Mouse (Mus musculus): ENCODE measurements around the gene Clip1. TPM values are rescaled to one million over a fixed set of nuclear protein-coding genes. Genes with fewer than 3 reads are reported as not detected.
"Not testable (repeated sequence)": the region's sequence is repeated elsewhere in the genome, so short reads cannot be mapped to it uniquely, and the experiment has no call there.

Gene Clip1
- 37.8 and 44.9 TPM in 2 replicates for polyA plus RNA-seq (2014; fragmentation: Nextera tagmentation; extraction: Ambion mirVana)

DNA sequence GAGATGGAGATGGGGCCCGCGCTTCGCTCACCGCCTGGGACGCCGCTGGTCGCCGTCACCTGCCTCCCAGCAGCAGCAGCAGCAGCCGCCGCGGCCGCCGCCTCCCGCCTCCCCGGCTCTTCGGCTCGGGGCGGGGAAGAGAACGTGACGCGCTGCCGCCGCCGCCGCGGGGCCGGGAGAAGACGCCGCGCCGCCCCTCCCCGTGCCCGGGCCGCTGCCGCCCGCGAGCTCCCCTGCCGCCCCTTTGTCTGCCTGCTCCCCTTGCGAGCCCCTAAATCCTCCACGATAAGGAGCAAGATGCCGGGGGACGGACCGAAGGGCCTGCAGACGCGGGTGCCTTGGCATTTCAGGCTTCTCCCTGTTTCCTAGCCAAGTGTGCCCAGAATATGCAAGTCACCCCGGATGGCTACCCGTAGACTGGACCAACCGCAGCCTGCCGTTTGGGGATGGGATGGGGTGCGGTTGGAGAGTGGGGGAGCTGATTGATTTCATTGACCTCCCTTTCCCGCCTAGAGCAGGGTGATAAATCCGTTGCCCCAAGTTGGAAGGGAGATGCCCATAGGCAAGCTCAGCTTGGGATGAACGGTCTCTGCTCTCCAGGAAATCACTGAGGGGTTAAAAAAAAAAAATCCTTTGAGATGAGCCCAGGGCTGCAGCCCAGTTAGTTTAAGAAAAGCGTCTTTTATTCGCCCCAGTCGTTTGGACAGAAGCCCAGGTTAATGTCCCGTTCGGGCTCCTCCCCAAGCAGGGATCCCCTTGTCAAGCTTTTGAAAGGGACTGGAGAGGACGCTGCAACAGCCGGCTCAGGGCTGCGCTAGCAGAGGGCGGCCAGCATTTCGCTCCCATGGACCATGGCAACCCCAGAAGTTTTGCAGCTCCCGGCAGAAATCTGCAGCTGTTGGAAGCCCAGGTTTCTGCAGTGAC is at the start of gene Clip1:
Gene Clip1 (minus strand): TSS at position 398 of the 924 bp plus-strand sequence.
- H3K27me3 ChIP-seq (ENCODE audit: control insufficient read depth, insufficient read depth, low read length) = no peaks in the 10 kb centered on the region
- peak within 1 kb of the TSS; percentile 92 for H3K4me3 ChIP-seq (ENCODE audit: low read depth, low read length)
- peak; percentile 79 for DNase-seq (ENCODE audit: low spot score)
- H3K4me2 ChIP-seq (ENCODE audit: low read depth, severe bottlenecking) = peak within 1 kb of the TSS; percentile 71
- H3K36me3 ChIP-seq (ENCODE audit: control insufficient read depth, insufficient read depth, low read length) = no peaks in the 10 kb centered on the region
- H3K9me3 ChIP-seq (ENCODE audit: control insufficient read depth, low read length) = no peaks in the 10 kb centered on the region
- peak within 1 kb of the TSS; percentile 91 for H3K27ac ChIP-seq (replicated peaks; ENCODE audit: low read depth, low read length)
- under 1% methylated on average over 58 of the region's 64 CpGs for WGBS
- H3K9ac ChIP-seq (ENCODE audit: low read length) = peak within 1 kb of the TSS; percentile 98
- H3K4me1 ChIP-seq (ENCODE audit: control insufficient read depth, insufficient read depth, low read length) = peaks cover 12% of the 10 kb centered on the region
- ATAC-seq (ENCODE audit: insufficient number of reproducible peaks, low FRiP score, low TSS enrichment, low read depth) = peak; percentile 57; the same call in 1 of the 2 replicates

DNA sequence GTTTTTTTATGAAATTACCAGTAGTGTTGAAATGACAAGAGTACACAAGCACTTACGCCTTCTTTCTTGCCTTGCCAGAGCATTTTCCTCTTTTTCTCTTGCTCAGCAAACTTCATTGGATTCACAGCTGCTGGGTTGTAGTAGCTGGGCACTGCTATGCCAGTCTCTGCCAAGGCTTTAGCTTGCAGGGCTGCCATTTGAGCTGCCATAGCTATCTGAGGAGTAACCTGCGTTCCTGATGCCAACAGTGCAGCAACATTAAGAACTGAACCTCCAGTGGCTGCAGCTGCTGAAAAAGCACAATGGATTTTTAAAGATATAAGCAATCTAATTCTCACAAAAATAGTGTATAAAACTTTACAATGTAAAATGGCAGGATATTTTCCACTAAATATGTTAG is 46.6 kb upstream of the Clip1 start:
- Histone ChIP-seq H3K9me3 (ENCODE audit: control insufficient read depth, low read length) (no peaks in the 10 kb centered on the region), H3K9ac (ENCODE audit: low read length) (no peak overlapping the region), H3K36me3 (ENCODE audit: control insufficient read depth, insufficient read depth, low read length) (peaks cover 25% of the 10 kb centered on the region; the same call in 1 of the 2 replicates), H3K27ac (replicated peaks; ENCODE audit: low read depth, low read length) (no peak overlapping the region), H3K4me2 (ENCODE audit: low read depth, severe bottlenecking) (no peak overlapping the region), H3K4me1 (ENCODE audit: control insufficient read depth, insufficient read depth, low read length) (no peaks in the 10 kb centered on the region), H3K27me3 (ENCODE audit: control insufficient read depth, insufficient read depth, low read length) (no peaks in the 10 kb centered on the region), H3K4me3 (ENCODE audit: low read depth, low read length) (no peak overlapping the region)
- DNase-seq (ENCODE audit: low spot score) (no peak), ATAC-seq (ENCODE audit: insufficient number of reproducible peaks, low FRiP score, low TSS enrichment, low read depth) (no peak)
- WGBS = 95% methylated on average over 2 of the region's 2 CpGs

DNA sequence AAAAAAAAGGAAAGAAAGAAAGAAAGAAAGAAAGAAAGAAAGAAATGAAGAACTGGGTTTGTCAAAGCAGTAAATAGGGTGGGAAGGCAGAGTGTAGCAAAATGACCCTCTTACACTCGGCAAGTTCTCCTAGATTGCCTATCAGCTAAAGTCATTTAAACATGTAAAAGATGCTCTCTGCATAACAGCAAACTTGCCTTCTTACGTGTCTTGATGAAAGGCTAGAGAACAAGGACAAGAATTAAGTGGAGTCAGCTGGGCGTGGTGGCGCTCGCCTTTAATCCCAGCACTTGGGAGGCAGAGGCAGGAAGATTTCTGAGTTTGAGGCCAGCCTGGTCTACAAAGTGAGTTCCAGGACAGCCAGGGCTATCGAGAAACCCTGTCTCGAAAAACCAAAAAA is 39.4 kb upstream of the Clip1 start:
- 86% methylated on average over 7 of the region's 7 CpGs for WGBS
- not testable (repeated sequence) for ATAC-seq (ENCODE audit: insufficient number of reproducible peaks, low FRiP score, low TSS enrichment, low read depth)

DNA sequence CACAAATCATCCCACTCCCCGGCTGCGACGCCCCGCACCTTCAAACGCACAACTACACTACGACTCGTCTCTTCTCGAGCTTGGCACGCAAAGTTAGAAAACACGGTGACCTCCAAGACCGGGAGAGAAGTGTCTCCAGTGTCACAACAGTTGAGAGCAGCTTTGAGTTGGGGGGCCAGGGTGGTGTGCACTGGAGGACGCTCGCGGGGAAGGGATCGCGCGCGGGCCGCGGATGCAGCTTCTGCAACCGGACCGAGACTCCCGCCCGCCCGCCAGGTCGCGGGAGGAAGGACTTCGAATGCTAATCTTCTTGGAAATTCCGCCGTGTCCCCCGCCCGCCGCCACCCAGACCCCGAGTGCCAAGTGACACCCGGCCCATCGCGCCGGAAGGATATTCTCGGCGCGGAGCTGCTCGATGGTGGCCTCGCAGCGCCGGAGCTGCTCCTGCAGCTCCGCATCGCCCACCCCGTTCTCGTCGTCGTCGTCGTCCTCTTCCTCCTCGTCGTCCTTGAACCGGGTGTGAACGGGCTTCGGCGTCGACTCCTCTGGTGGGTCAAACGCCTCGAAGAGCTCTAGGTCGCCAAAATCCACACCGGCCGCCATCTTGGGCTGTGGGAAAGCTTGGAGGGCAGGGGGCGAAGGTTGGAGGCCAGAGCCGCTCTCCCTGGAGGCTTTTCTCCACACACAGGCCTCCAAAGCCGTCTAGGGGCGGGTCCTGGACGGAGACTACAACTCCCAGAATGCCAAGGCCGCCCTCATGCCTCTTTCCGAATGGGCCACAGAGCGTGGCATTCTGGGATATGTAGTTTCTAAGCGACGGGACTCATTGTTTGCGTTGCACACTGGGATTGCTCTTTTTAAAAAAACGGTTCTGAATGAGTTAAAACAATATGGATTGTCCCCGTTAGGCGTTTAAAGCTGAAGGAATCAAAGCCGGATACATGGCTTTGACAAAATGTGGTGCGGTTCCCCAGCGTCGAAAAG is 36.2 kb upstream of the Clip1 start, which contains the start of gene Zcchc8:
Gene Zcchc8 (minus strand): TSS at position 773 of the 984 bp plus-strand sequence.
- Histone ChIP-seq H3K4me1 (ENCODE audit: control insufficient read depth, insufficient read depth, low read length) (peaks cover 12% of the 10 kb centered on the region; the same call in 1 of the 2 replicates), H3K36me3 (ENCODE audit: control insufficient read depth, insufficient read depth, low read length) (peaks cover 3% of the 10 kb centered on the region; the same call in 1 of the 2 replicates), H3K9ac (ENCODE audit: low read length) (peak within 1 kb of the TSS; percentile 86), H3K4me3 (ENCODE audit: low read depth, low read length) (peak within 1 kb of the TSS; percentile 85), H3K27me3 (ENCODE audit: control insufficient read depth, insufficient read depth, low read length) (no peaks in the 10 kb centered on the region), H3K4me2 (ENCODE audit: low read depth, severe bottlenecking) (peak within 1 kb of the TSS; percentile 57), H3K9me3 (ENCODE audit: control insufficient read depth, low read length) (no peaks in the 10 kb centered on the region), H3K27ac (replicated peaks; ENCODE audit: low read depth, low read length) (peak within 1 kb of the TSS; percentile 78)
- under 1% methylated on average over 83 of the region's 83 CpGs for WGBS
- ATAC-seq (ENCODE audit: insufficient number of reproducible peaks, low FRiP score, low TSS enrichment, low read depth) (peak; percentile 100), DNase-seq (ENCODE audit: low spot score) (peak; percentile 98)

More for the DNA sequence above, 39.4 kb upstream of the Clip1 start:
- H3K9ac ChIP-seq (ENCODE audit: low read length); H3K36me3 ChIP-seq (ENCODE audit: control insufficient read depth, insufficient read depth, low read length); H3K4me1 ChIP-seq (ENCODE audit: control insufficient read depth, insufficient read depth, low read length); DNase-seq (ENCODE audit: low spot score); H3K4me2 ChIP-seq (ENCODE audit: low read depth, severe bottlenecking); H3K27ac ChIP-seq (replicated peaks; ENCODE audit: low read depth, low read length); H3K27me3 ChIP-seq (ENCODE audit: control insufficient read depth, insufficient read depth, low read length); H3K4me3 ChIP-seq (ENCODE audit: low read depth, low read length); H3K9me3 ChIP-seq (ENCODE audit: control insufficient read depth, low read length): not testable (repeated sequence)

GRCm38 (mm10) chr5:123714622-123715021 is 30.2 kb upstream of the Clip1 start:
- no peaks in the 10 kb centered on the region for H3K27me3 ChIP-seq (ENCODE audit: control insufficient read depth, insufficient read depth, low read length)
- WGBS = 88% methylated on average over 4 of the region's 4 CpGs
- peaks cover 32% of the 10 kb centered on the region for H3K36me3 ChIP-seq (ENCODE audit: control insufficient read depth, insufficient read depth, low read length)

DNA sequence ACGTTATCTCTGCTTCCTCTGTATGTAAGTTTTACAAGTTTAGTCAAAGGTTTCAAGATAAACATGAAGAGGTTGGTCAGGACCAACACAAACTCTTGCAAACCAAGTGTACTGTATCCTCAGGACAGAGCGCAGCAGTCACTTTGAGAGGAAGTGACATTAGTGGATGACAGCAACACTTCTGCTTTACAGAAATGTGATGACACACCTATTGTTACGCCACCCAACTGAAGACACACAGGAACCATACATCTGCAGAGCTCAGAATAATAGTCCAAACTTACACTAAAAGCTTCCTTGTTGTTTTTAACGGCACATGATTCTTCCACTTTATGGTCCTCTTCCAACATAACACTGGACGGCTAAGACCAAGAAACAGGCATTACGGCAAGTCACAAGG is 29.4 kb upstream of the Clip1 start:
- no peak overlapping the region for H3K4me3 ChIP-seq (ENCODE audit: low read depth, low read length)
- H3K36me3 ChIP-seq (ENCODE audit: control insufficient read depth, insufficient read depth, low read length) = peaks cover 34% of the 10 kb centered on the region
- H3K9ac ChIP-seq (ENCODE audit: low read length) = no peak overlapping the region
- H3K9me3 ChIP-seq (ENCODE audit: control insufficient read depth, low read length) = no peaks in the 10 kb centered on the region
- H3K27ac ChIP-seq (replicated peaks; ENCODE audit: low read depth, low read length) = no peak overlapping the region
- ATAC-seq (ENCODE audit: insufficient number of reproducible peaks, low FRiP score, low TSS enrichment, low read depth) = no peak
- WGBS = 97% methylated on average over 6 of the region's 6 CpGs
- no peak for DNase-seq (ENCODE audit: low spot score)
- H3K4me1 ChIP-seq (ENCODE audit: control insufficient read depth, insufficient read depth, low read length) = peaks cover 6% of the 10 kb centered on the region; the same call in 1 of the 2 replicates
- no peaks in the 10 kb centered on the region for H3K27me3 ChIP-seq (ENCODE audit: control insufficient read depth, insufficient read depth, low read length)
- no peak overlapping the region for H3K4me2 ChIP-seq (ENCODE audit: low read depth, severe bottlenecking)

More at GRCm38 (mm10) chr5:123714622-123715021, 30.2 kb upstream of the Clip1 start:
- H3K27ac ChIP-seq (replicated peaks; ENCODE audit: low read depth, low read length) = no peak overlapping the region
- DNase-seq (ENCODE audit: low spot score) (no peak), ATAC-seq (ENCODE audit: insufficient number of reproducible peaks, low FRiP score, low TSS enrichment, low read depth) (no peak)
- no peaks in the 10 kb centered on the region for H3K9me3 ChIP-seq (ENCODE audit: control insufficient read depth, low read length)
- H3K4me3 ChIP-seq (ENCODE audit: low read depth, low read length) = no peak overlapping the region
- H3K4me1 ChIP-seq (ENCODE audit: control insufficient read depth, insufficient read depth, low read length) = peaks cover 12% of the 10 kb centered on the region; the same call in 1 of the 2 replicates
- H3K4me2 ChIP-seq (ENCODE audit: low read depth, severe bottlenecking) = no peak overlapping the region
- no peak overlapping the region for H3K9ac ChIP-seq (ENCODE audit: low read length)

- no peak for ATAC-seq (ENCODE audit: insufficient number of reproducible peaks, low FRiP score, low TSS enrichment, low read depth)
- peaks cover 53% of the 10 kb centered on the region for H3K36me3 ChIP-seq (ENCODE audit: control insufficient read depth, insufficient read depth, low read length)
These were observed 25.2 kb upstream of the Clip1 start for GRCm38 (mm10) chr5:123709571-123709970.

GRCm38 (mm10) chr5:123708598-123708997 is 24.2 kb upstream of the Clip1 start:
- ATAC-seq (ENCODE audit: insufficient number of reproducible peaks, low FRiP score, low TSS enrichment, low read depth) = no peak
- no peak overlapping the region for H3K9ac ChIP-seq (ENCODE audit: low read length)
- no peaks in the 10 kb centered on the region for H3K9me3 ChIP-seq (ENCODE audit: control insufficient read depth, low read length)
- no peak for DNase-seq (ENCODE audit: low spot score)
- H3K27me3 ChIP-seq (ENCODE audit: control insufficient read depth, insufficient read depth, low read length) = no peaks in the 10 kb centered on the region
- 92% methylated on average over 12 of the region's 12 CpGs for WGBS
- peaks cover 52% of the 10 kb centered on the region for H3K36me3 ChIP-seq (ENCODE audit: control insufficient read depth, insufficient read depth, low read length)
- no peak overlapping the region for H3K27ac ChIP-seq (replicated peaks; ENCODE audit: low read depth, low read length)
- H3K4me3 ChIP-seq (ENCODE audit: low read depth, low read length) = no peak overlapping the region
- no peaks in the 10 kb centered on the region for H3K4me1 ChIP-seq (ENCODE audit: control insufficient read depth, insufficient read depth, low read length)
- H3K4me2 ChIP-seq (ENCODE audit: low read depth, severe bottlenecking) = no peak overlapping the region

More at GRCm38 (mm10) chr5:123709571-123709970, 25.2 kb upstream of the Clip1 start:
- no peak overlapping the region for H3K27ac ChIP-seq (replicated peaks; ENCODE audit: low read depth, low read length)
- 87% methylated on average over 4 of the region's 4 CpGs for WGBS
- no peaks in the 10 kb centered on the region for H3K9me3 ChIP-seq (ENCODE audit: control insufficient read depth, low read length)
- DNase-seq (ENCODE audit: low spot score) = no peak
- H3K4me1 ChIP-seq (ENCODE audit: control insufficient read depth, insufficient read depth, low read length) = no peaks in the 10 kb centered on the region
- H3K4me2 ChIP-seq (ENCODE audit: low read depth, severe bottlenecking) = no peak overlapping the region
- H3K9ac ChIP-seq (ENCODE audit: low read length) = no peak overlapping the region
- H3K4me3 ChIP-seq (ENCODE audit: low read depth, low read length) = no peak overlapping the region
- H3K27me3 ChIP-seq (ENCODE audit: control insufficient read depth, insufficient read depth, low read length) = no peaks in the 10 kb centered on the region

Measured in limb, embryonic 11.5 days (tissue).